Mouse (Mus musculus) kidney, adult 2 months (tissue): Measurements from ENCODE around the gene Ism2.

Experiments
- CTCF ChIP-seq: fragments of 200-500 bp; conservative IDR thresholded peaks from 2 replicates; pipeline ENCODE4 v1.5.1; 2011; ENCODE audit warnings: low read depth, mild to moderate bottlenecking, control low read depth, low read length, moderate library complexity, mixed read lengths; ENCODE audit not compliant: insufficient read depth, insufficient read length
- POLR2A ChIP-seq: fragments of 200-500 bp; IDR thresholded peaks from one replicate; pipeline ENCODE4 v1.6.1; 2011; ENCODE audit warnings: low read depth, low read length, control low read depth

- TF ChIP-seq CTCF (no peak), POLR2A (no peak)
Measured at GRCm38 (mm10) chr12:87327610-87328009, 28.1 kb upstream of the Ism2 start.
